Mouse (Mus musculus): ENCODE data around the gene Slk. TPM values are rescaled to one million over a fixed set of nuclear protein-coding genes. Genes with fewer than 3 reads are reported as not detected.

Slk gene
- polyA plus RNA-seq, 1 experiment, result 12.1 TPM

- Histone ChIP-seq H3K4me2 (ENCODE audit: low read depth) (no peak overlapping the region), H3K79me2 (ENCODE audit: control insufficient read depth, insufficient read depth) (no peaks in the 10 kb centered on the region), H3K36me3 (ENCODE audit: control insufficient read depth, insufficient read depth) (no peaks in the 10 kb centered on the region), H3K27me3 (ENCODE audit: control insufficient read depth, insufficient read depth, insufficient read length) (no peaks in the 10 kb centered on the region), H3ac (ENCODE audit: control insufficient read depth, insufficient read length) (no peak overlapping the region), H3K4me3 (no peak overlapping the region)
- TF ChIP-seq POLR2A (IDR thresholded peaks at IDR 0.05; ENCODE audit: insufficient read length, low read depth) (no peak), REST (IDR thresholded peaks at IDR 0.05; ENCODE audit: insufficient read depth, insufficient read length) (no peak), MYOD1 (IDR thresholded peaks at IDR 0.05; ENCODE audit: control insufficient read depth in 1 of 3, insufficient read length in 2 of 3, low read depth in 2 of 3) (no peak)
Measured at GRCm38 (mm10) chr19:47549584-47549983, 29.9 kb upstream of the Slk start.

DNA sequence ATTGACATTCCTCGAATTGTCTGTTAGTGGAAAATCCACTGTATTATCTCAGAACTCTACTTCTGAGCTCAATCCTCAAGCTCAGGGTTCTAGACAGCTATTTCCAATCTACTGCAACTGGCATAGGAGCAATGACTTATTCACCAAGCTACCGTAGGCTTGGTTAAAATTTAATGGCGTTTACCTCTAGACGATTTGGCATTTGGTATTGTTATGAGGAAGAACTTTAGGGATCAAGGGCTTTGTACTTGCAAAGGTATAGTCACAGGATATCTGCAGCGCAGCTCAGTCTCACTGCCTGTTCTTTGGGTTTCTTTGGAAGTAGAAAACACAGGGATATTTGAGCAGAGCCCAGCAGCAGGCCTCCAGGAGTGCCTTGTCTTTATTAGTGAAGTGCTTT is 20.3 kb upstream of the Slk start:
- H3K79me2 ChIP-seq (ENCODE audit: control insufficient read depth, insufficient read depth), result no peaks in the 10 kb centered on the region
- H3K4me2 ChIP-seq (ENCODE audit: low read depth), result no peak overlapping the region
- no peak overlapping the region for H3ac ChIP-seq (ENCODE audit: control insufficient read depth, insufficient read length)
- no peaks in the 10 kb centered on the region for H3K36me3 ChIP-seq (ENCODE audit: control insufficient read depth, insufficient read depth)
- no peak for TF ChIP-seq POLR2AphosphoS2 (IDR thresholded peaks at IDR 0.05; ENCODE audit: insufficient read length, low read depth)
- no peak for TF ChIP-seq TCF12 (IDR thresholded peaks at IDR 0.05; ENCODE audit: insufficient read depth, poor library complexity, severe bottlenecking)
- TF ChIP-seq MYOG (IDR thresholded peaks at IDR 0.05; ENCODE audit: control insufficient read depth in 1 of 3, insufficient read depth in 1 of 3, insufficient read length in 2 of 3, low read depth in 2 of 3), result no peak
- TF ChIP-seq SRF (IDR thresholded peaks at IDR 0.05; ENCODE audit: control insufficient read depth, insufficient read length, low read depth), result no peak
- TF ChIP-seq TCF3 (IDR thresholded peaks at IDR 0.05; ENCODE audit: insufficient read length, low read depth), result no peak
- TF ChIP-seq USF1 (IDR thresholded peaks at IDR 0.05; ENCODE audit: low read depth), result no peak
- TF ChIP-seq MYOD1 (IDR thresholded peaks at IDR 0.05; ENCODE audit: control insufficient read depth in 1 of 3, insufficient read length in 2 of 3, low read depth in 2 of 3), result no peak
- TF ChIP-seq REST (IDR thresholded peaks at IDR 0.05; ENCODE audit: insufficient read depth, insufficient read length), result no peak
- no peak for TF ChIP-seq CEBPB (IDR thresholded peaks at IDR 0.05; ENCODE audit: insufficient read depth, poor library complexity, severe bottlenecking)
- TF ChIP-seq POLR2A (IDR thresholded peaks at IDR 0.05; ENCODE audit: insufficient read length, low read depth), result no peak
- no peak for TF ChIP-seq MAX (IDR thresholded peaks at IDR 0.05; ENCODE audit: low read depth)
- TF ChIP-seq E2F4 (IDR thresholded peaks at IDR 0.05; ENCODE audit: insufficient read depth), result no peak
- H3K4me3 ChIP-seq, result no peak overlapping the region
- no peaks in the 10 kb centered on the region for H3K27me3 ChIP-seq (ENCODE audit: control insufficient read depth, insufficient read depth, insufficient read length)

GRCm38 (mm10) chr19:47559751-47560512 is 19.5 kb upstream of the Slk start:
- Histone ChIP-seq H3K4me2 (ENCODE audit: low read depth) (no peak overlapping the region), H3K4me3 (no peak overlapping the region), H3K79me2 (ENCODE audit: control insufficient read depth, insufficient read depth) (no peaks in the 10 kb centered on the region), H3ac (ENCODE audit: control insufficient read depth, insufficient read length) (no peak overlapping the region), H3K27me3 (ENCODE audit: control insufficient read depth, insufficient read depth, insufficient read length) (no peaks in the 10 kb centered on the region), H3K36me3 (ENCODE audit: control insufficient read depth, insufficient read depth) (no peaks in the 10 kb centered on the region)
- no peak for TF ChIP-seq MYOD1 (IDR thresholded peaks at IDR 0.05; ENCODE audit: control insufficient read depth in 1 of 3, insufficient read length in 2 of 3, low read depth in 2 of 3)
- TF ChIP-seq TCF12 (IDR thresholded peaks at IDR 0.05; ENCODE audit: insufficient read depth, poor library complexity, severe bottlenecking), result no peak
- no peak for TF ChIP-seq REST (IDR thresholded peaks at IDR 0.05; ENCODE audit: insufficient read depth, insufficient read length)

DNA sequence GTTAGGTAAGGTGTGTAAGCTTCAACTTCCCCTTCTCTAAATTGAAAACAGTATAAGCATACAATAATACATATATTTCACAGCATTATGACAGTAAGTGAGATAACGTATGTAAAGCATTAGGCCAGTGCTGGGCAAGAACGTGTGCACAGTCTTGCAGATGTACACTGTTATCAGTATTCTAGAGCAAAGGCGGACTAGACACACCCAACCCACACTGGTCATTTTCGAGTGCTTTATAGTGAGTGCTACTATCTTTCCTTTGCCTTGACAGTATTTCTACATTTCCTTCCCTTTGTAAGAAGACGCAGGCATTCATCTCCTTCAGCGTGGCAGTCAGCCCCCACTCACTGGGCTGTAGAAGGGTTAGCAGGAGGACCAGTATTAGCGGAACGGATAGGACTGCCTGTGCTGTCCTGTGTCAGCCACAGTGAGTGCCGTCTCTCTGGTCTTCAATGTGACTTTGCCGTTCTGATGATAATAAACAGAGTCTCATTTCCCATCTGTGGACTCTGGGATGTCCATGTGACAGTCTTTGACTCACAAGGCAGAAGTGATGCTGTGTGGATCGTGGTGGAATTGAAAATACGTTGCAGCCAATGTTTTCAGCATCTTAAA is 18.8 kb upstream of the Slk start:
- no peaks in the 10 kb centered on the region for H3K36me3 ChIP-seq (ENCODE audit: control insufficient read depth, insufficient read depth)
- no peak for TF ChIP-seq MAX (IDR thresholded peaks at IDR 0.05; ENCODE audit: low read depth)
- no peaks in the 10 kb centered on the region for H3K27me3 ChIP-seq (ENCODE audit: control insufficient read depth, insufficient read depth, insufficient read length)
- no peaks in the 10 kb centered on the region for H3K79me2 ChIP-seq (ENCODE audit: control insufficient read depth, insufficient read depth)
- H3K4me3 ChIP-seq, result no peak overlapping the region
- no peak overlapping the region for H3K4me2 ChIP-seq (ENCODE audit: low read depth)
- H3ac ChIP-seq (ENCODE audit: control insufficient read depth, insufficient read length), result no peak overlapping the region

DNA sequence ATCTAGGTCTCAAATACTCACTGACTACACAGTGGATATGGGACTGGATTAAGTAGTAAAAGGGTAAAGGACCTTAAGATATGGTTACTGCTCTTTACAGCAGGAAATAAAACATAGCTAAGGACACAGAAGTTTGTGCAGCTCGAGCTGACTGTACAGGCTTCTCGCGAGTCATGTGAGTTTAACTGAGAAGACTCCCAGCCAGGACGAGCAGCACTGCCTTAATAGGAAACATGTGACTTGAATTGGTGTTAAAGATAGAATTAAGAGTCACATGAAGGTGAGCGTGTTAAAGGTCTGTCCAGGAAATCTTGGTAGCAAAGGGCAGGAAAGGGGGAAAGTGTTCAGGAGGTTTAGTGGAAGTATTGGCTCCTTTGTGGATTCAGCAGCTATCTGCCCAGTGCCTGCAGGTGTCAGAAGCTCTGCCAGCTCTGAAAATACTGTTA is 17.5 kb upstream of the Slk start:
- TF ChIP-seq POLR2A (IDR thresholded peaks at IDR 0.05; ENCODE audit: insufficient read length, low read depth) (no peak), CEBPB (IDR thresholded peaks at IDR 0.05; ENCODE audit: insufficient read depth, poor library complexity, severe bottlenecking) (no peak), MYOD1 (IDR thresholded peaks at IDR 0.05; ENCODE audit: control insufficient read depth in 1 of 3, insufficient read length in 2 of 3, low read depth in 2 of 3) (no peak), USF1 (IDR thresholded peaks at IDR 0.05; ENCODE audit: low read depth) (no peak), E2F4 (IDR thresholded peaks at IDR 0.05; ENCODE audit: insufficient read depth) (no peak), REST (IDR thresholded peaks at IDR 0.05; ENCODE audit: insufficient read depth, insufficient read length) (no peak), POLR2AphosphoS2 (IDR thresholded peaks at IDR 0.05; ENCODE audit: insufficient read length, low read depth) (no peak), TCF3 (IDR thresholded peaks at IDR 0.05; ENCODE audit: insufficient read length, low read depth) (no peak), SRF (IDR thresholded peaks at IDR 0.05; ENCODE audit: control insufficient read depth, insufficient read length, low read depth) (no peak), MAX (IDR thresholded peaks at IDR 0.05; ENCODE audit: low read depth) (no peak), TCF12 (IDR thresholded peaks at IDR 0.05; ENCODE audit: insufficient read depth, poor library complexity, severe bottlenecking) (no peak), MYOG (IDR thresholded peaks at IDR 0.05; ENCODE audit: control insufficient read depth in 1 of 3, insufficient read depth in 1 of 3, insufficient read length in 2 of 3, low read depth in 2 of 3) (no peak)
- no peak overlapping the region for H3K4me2 ChIP-seq (ENCODE audit: low read depth)
- H3K4me3 ChIP-seq, result no peak overlapping the region
- no peaks in the 10 kb centered on the region for H3K27me3 ChIP-seq (ENCODE audit: control insufficient read depth, insufficient read depth, insufficient read length)
- H3K79me2 ChIP-seq (ENCODE audit: control insufficient read depth, insufficient read depth), result no peaks in the 10 kb centered on the region
- no peaks in the 10 kb centered on the region for H3K36me3 ChIP-seq (ENCODE audit: control insufficient read depth, insufficient read depth)
- no peak overlapping the region for H3ac ChIP-seq (ENCODE audit: control insufficient read depth, insufficient read length)
